Mouse (Mus musculus): Measurements from ENCODE around the gene Rps29.

GRCm38 (mm10) chr12:69122801-69123200 is 36.2 kb downstream of the Rps29 start:
- TF ChIP-seq CTCF (IDR thresholded peaks at IDR 0.05; ENCODE audit: borderline replicate concordance, insufficient read depth, low read length), result no peak
- no peak for TF ChIP-seq POLR2A (IDR thresholded peaks at IDR 0.05; ENCODE audit: low read depth, low read length)
